Mouse (Mus musculus): ENCODE results near the gene Tada3. TPM values are rescaled to one million over a fixed set of nuclear protein-coding genes. Genes with fewer than 3 reads are reported as not detected.
"Not testable (repeated sequence)": the region's sequence is repeated elsewhere in the genome, so short reads cannot be mapped to it uniquely, and the experiment has no call there.

The Tada3 gene
- polyA plus RNA-seq, 1 experiment from 2014 or later = 19.7 TPM

- no peak for TF ChIP-seq CTCF (IDR thresholded peaks at IDR 0.05; ENCODE audit: low read depth)
- peak overlapping the region; percentile 51 for H3K27ac ChIP-seq (ENCODE audit: low read depth, low read length)
- WGBS = 41% methylated on average over 14 of the region's 14 CpGs
- no peak overlapping the region for H3K9ac ChIP-seq (ENCODE audit: low read depth, low read length)
- no peaks in the 10 kb centered on the region for H3K9me3 ChIP-seq (ENCODE audit: control insufficient read depth)
- peak; percentile 82 for ATAC-seq
- H3K4me2 ChIP-seq (replicated peaks; ENCODE audit: low read depth) = peak overlapping the region; percentile 21; the same call in 1 of the 2 replicates
- H3K36me3 ChIP-seq (ENCODE audit: control insufficient read depth, insufficient read depth) = peaks cover 55% of the 10 kb centered on the region
- H3K27me3 ChIP-seq (replicated peaks; ENCODE audit: control insufficient read depth, insufficient read depth, low read length) = no peaks in the 10 kb centered on the region
- H3K4me1 ChIP-seq (replicated peaks; ENCODE audit: control insufficient read depth, insufficient read depth, low read length) = no peaks in the 10 kb centered on the region
- H3K4me3 ChIP-seq (ENCODE audit: low read depth, low read length) = no peak overlapping the region
Measured at GRCm38 (mm10) chr6:113333137-113333950, 44.3 kb downstream of the Tada3 start.

DNA sequence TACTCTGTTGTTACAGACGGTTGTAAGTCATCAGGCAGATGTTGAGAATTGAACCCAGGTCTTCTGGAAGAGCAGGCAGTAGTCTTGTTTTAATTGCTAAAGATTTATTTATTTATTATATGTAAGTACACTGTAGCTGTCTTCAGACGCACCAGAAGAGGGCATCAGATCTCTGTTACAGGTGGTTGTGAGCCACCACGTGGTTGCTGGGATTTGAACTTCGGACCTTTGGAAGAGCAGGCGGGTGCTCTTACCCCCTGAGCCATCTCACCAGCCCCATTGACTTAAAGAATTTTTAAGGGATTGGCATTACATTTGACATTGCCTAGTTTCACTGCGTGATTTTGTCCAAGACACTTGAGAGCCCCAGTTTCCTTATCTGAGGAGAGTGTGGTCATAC is 44.9 kb downstream of the Tada3 start:
- not testable (repeated sequence) for H3K4me2 ChIP-seq (replicated peaks; ENCODE audit: low read depth); H3K4me3 ChIP-seq (ENCODE audit: low read depth, low read length); H3K9me3 ChIP-seq (ENCODE audit: control insufficient read depth); H3K27me3 ChIP-seq (replicated peaks; ENCODE audit: control insufficient read depth, insufficient read depth, low read length); H3K9ac ChIP-seq (ENCODE audit: low read depth, low read length); H3K4me1 ChIP-seq (replicated peaks; ENCODE audit: control insufficient read depth, insufficient read depth, low read length)
- 38% methylated on average over 6 of the region's 6 CpGs for WGBS
- peak; percentile 65 for ATAC-seq
- Histone ChIP-seq H3K27ac (ENCODE audit: low read depth, low read length) (peak overlapping the region; percentile 51), H3K36me3 (ENCODE audit: control insufficient read depth, insufficient read depth) (peaks cover 49% of the 10 kb centered on the region)
- TF ChIP-seq CTCF (IDR thresholded peaks at IDR 0.05; ENCODE audit: low read depth) = peak; percentile 58

DNA sequence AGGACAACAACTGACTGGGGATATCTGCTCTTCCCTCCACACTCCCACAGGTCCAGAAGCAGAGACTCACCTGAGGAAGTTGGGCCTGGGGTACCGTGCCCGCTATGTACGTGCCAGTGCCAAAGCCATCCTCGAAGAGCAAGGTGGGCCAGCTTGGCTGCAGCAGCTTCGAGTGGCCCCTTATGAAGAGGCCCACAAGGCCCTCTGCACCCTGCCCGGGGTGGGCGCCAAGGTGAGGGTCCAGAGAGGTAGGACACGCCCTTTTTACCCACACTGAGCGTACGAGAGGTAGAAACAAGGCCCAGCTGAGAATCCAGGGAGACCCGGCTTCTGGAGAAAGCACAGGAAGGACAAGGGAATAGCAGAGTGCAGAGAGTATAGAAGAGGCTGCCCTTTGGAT is 46.0 kb downstream of the Tada3 start:
- no peak overlapping the region for H3K9ac ChIP-seq (ENCODE audit: low read depth, low read length)
- H3K36me3 ChIP-seq (ENCODE audit: control insufficient read depth, insufficient read depth) = peaks cover 48% of the 10 kb centered on the region
- WGBS = 92% methylated on average over 11 of the region's 11 CpGs
- TF ChIP-seq CTCF (IDR thresholded peaks at IDR 0.05; ENCODE audit: low read depth) = no peak
- no peak overlapping the region for H3K4me3 ChIP-seq (ENCODE audit: low read depth, low read length)
- no peak for ATAC-seq
- no peaks in the 10 kb centered on the region for H3K9me3 ChIP-seq (ENCODE audit: control insufficient read depth)
- no peaks in the 10 kb centered on the region for H3K4me1 ChIP-seq (replicated peaks; ENCODE audit: control insufficient read depth, insufficient read depth, low read length)
- no peak overlapping the region for H3K4me2 ChIP-seq (replicated peaks; ENCODE audit: low read depth)
- no peak overlapping the region for H3K27ac ChIP-seq (ENCODE audit: low read depth, low read length)
- H3K27me3 ChIP-seq (replicated peaks; ENCODE audit: control insufficient read depth, insufficient read depth, low read length) = no peaks in the 10 kb centered on the region

GRCm38 (mm10) chr6:113330547-113330946 is 47.1 kb downstream of the Tada3 start:
- Histone ChIP-seq H3K27me3 (replicated peaks; ENCODE audit: control insufficient read depth, insufficient read depth, low read length) (no peaks in the 10 kb centered on the region), H3K36me3 (ENCODE audit: control insufficient read depth, insufficient read depth) (peaks cover 39% of the 10 kb centered on the region), H3K4me2 (replicated peaks; ENCODE audit: low read depth) (no peak overlapping the region), H3K27ac (ENCODE audit: low read depth, low read length) (no peak overlapping the region), H3K4me1 (replicated peaks; ENCODE audit: control insufficient read depth, insufficient read depth, low read length) (0 out of 2 replicates have a peak, but pooled peaks cover under 1% of the 10 kb centered on the region), H3K9ac (ENCODE audit: low read depth, low read length) (no peak overlapping the region), H3K4me3 (ENCODE audit: low read depth, low read length) (no peak overlapping the region), H3K9me3 (ENCODE audit: control insufficient read depth) (no peaks in the 10 kb centered on the region)
- 41% methylated on average over 2 of the region's 2 CpGs for WGBS
- TF ChIP-seq CTCF (IDR thresholded peaks at IDR 0.05; ENCODE audit: low read depth) = no peak
- no peak for ATAC-seq

DNA sequence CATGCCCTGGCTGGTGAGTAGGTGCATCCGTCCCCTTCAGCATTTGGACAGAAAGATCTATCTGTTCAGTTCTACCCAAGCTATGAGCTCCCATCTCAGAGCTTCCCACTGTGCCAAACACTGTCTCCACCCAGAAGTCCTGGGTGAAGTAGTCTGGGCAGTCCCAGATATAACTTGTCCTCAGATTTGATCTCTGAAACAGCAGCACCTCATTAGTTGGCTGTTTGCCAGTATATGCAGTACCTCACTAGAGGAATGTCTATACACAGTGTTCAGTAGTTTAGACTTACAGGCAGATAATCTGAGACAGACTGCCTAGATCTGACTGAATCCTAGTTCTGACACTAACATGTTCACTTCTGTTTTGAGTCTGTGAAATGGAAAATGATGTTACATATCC is 48.3 kb downstream of the Tada3 start:
- Histone ChIP-seq H3K9me3 (ENCODE audit: control insufficient read depth) (no peaks in the 10 kb centered on the region), H3K9ac (ENCODE audit: low read depth, low read length) (no peak overlapping the region), H3K27ac (ENCODE audit: low read depth, low read length) (no peak overlapping the region), H3K36me3 (ENCODE audit: control insufficient read depth, insufficient read depth) (peaks cover 33% of the 10 kb centered on the region), H3K27me3 (replicated peaks; ENCODE audit: control insufficient read depth, insufficient read depth, low read length) (no peaks in the 10 kb centered on the region), H3K4me2 (replicated peaks; ENCODE audit: low read depth) (no peak overlapping the region), H3K4me1 (replicated peaks; ENCODE audit: control insufficient read depth, insufficient read depth, low read length) (0 out of 2 replicates have a peak, but pooled peaks cover 4% of the 10 kb centered on the region), H3K4me3 (ENCODE audit: low read depth, low read length) (no peak overlapping the region)
- no peak for ATAC-seq
- TF ChIP-seq CTCF (IDR thresholded peaks at IDR 0.05; ENCODE audit: low read depth) = no peak
- 97% methylated on average over 1 of the region's 1 CpGs for WGBS

DNA sequence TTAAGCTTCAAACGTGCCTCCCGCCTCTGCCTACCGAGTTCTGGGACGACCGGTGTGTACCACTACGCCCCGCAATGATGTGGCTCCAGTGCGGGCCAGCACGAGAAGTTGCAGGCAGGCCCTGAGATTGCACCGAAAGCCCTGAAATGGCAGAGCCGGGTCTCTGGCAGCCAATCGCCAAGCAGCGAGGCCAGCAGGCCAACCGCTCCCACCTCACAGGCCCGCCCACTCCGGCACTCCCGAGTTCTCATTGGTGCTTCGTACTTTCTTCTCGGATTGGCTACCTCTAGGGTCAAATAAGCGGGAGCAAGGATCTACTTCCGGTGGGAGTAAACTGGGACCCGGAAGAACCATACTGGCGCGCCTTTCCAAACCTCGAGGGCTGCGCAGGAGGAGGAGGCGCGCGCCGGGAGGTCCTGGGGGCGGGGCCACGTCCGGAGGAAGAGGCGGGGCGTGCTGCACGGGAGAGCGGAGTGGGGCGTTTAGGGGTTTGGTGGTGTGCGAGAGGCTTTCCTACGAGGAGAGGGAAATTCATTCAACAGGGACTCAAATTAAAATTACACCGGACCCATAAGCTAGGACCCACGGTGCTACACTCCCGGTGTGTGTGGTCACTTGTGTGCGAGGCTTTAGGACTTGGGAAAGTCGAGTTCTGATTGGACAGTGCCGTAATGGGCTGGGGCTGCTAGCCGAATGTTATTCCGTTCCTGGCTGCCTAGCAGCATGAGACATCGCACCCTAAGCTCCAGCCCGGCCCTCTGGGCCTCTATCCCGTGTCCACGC is 51.0 kb downstream of the Tada3 start, which contains the start of gene Ogg1:
Gene Ogg1 (plus strand): TSS at position 440 of the 783 bp plus-strand sequence.
- peaks cover 51% of the 10 kb centered on the region for H3K36me3 ChIP-seq (ENCODE audit: control insufficient read depth, insufficient read depth)
- under 1% methylated on average over 52 of the region's 52 CpGs for WGBS
- no peaks in the 10 kb centered on the region for H3K27me3 ChIP-seq (replicated peaks; ENCODE audit: control insufficient read depth, insufficient read depth, low read length)
- no peaks in the 10 kb centered on the region for H3K9me3 ChIP-seq (ENCODE audit: control insufficient read depth)
- H3K4me3 ChIP-seq (ENCODE audit: low read depth, low read length) = peak within 1 kb of the TSS; percentile 49
- no peak; the same call in 1 of the 2 replicates for TF ChIP-seq CTCF (IDR thresholded peaks at IDR 0.05; ENCODE audit: low read depth)
- H3K4me2 ChIP-seq (replicated peaks; ENCODE audit: low read depth) = peak within 1 kb of the TSS; percentile 85
- H3K9ac ChIP-seq (ENCODE audit: low read depth, low read length) = peak within 1 kb of the TSS; percentile 59
- H3K27ac ChIP-seq (ENCODE audit: low read depth, low read length) = peak within 1 kb of the TSS; percentile 89
- H3K4me1 ChIP-seq (replicated peaks; ENCODE audit: control insufficient read depth, insufficient read depth, low read length) = 0 out of 2 replicates have a peak, but pooled peaks cover 4% of the 10 kb centered on the region
- peak; percentile 98 for ATAC-seq

Small RNAs within 50 kb of the gene (microRNA-seq; reads per million reads assigned to microRNA genes)
- gene Gm24387 = not detected

Other genes with a start within 250 kb of the Tada3 start
- gene Lhfpl4, start 182.5 kb downstream of the Tada3 start, polyA plus RNA-seq (2015; fragmentation: Nextera tagmentation; extraction: Ambion mirVana) = 0.78 and 0.95 TPM in 2 replicates
- 31.5 and 37.2 TPM in 2 replicates for gene Mtmr14, start 140.0 kb downstream of the Tada3 start, polyA plus RNA-seq (2015; fragmentation: Nextera tagmentation; extraction: Ambion mirVana)
- gene Cpne9, start 95.6 kb downstream of the Tada3 start, polyA plus RNA-seq (2015; fragmentation: Nextera tagmentation; extraction: Ambion mirVana) = not detected in 2 replicates
- gene Brpf1, start 70.7 kb downstream of the Tada3 start, polyA plus RNA-seq (2015; fragmentation: Nextera tagmentation; extraction: Ambion mirVana) = 7.3 and 8.3 TPM in 2 replicates
- gene Ogg1, start 50.9 kb downstream of the Tada3 start, polyA plus RNA-seq (2015; fragmentation: Nextera tagmentation; extraction: Ambion mirVana) = 8.0 and 9.7 TPM in 2 replicates
- gene Camk1, start 33.9 kb downstream of the Tada3 start, polyA plus RNA-seq (2015; fragmentation: Nextera tagmentation; extraction: Ambion mirVana) = 35.9 and 37.0 TPM in 2 replicates
- 409 and 418 TPM in 2 replicates for gene Arpc4, start 232 bp upstream of the Tada3 start, polyA plus RNA-seq (2015; fragmentation: Nextera tagmentation; extraction: Ambion mirVana)
- gene Ttll3, start 11.4 kb upstream of the Tada3 start, polyA plus RNA-seq (2015; fragmentation: Nextera tagmentation; extraction: Ambion mirVana) = 1.4 and 1.6 TPM in 2 replicates
- gene Rpusd3, start 41.5 kb upstream of the Tada3 start, polyA plus RNA-seq (2015; fragmentation: Nextera tagmentation; extraction: Ambion mirVana) = 21.5 and 23.9 TPM in 2 replicates
- 231 and 259 TPM in 2 replicates for gene Cidec, start 57.9 kb upstream of the Tada3 start, polyA plus RNA-seq (2015; fragmentation: Nextera tagmentation; extraction: Ambion mirVana)
- gene Jagn1, start 64.7 kb upstream of the Tada3 start, polyA plus RNA-seq (2015; fragmentation: Nextera tagmentation; extraction: Ambion mirVana) = 44.9 and 48.8 TPM in 2 replicates
- 2.2 and 2.3 TPM in 2 replicates for gene Il17re, start 80.6 kb upstream of the Tada3 start, polyA plus RNA-seq (2015; fragmentation: Nextera tagmentation; extraction: Ambion mirVana)
- gene Il17rc, start 93.5 kb upstream of the Tada3 start, polyA plus RNA-seq (2015; fragmentation: Nextera tagmentation; extraction: Ambion mirVana) = 16.5 and 17.4 TPM in 2 replicates
- gene Creld1, start 105.4 kb upstream of the Tada3 start, polyA plus RNA-seq (2015; fragmentation: Nextera tagmentation; extraction: Ambion mirVana) = 8.5 and 9.7 TPM in 2 replicates
- gene Prrt3, start 124.0 kb upstream of the Tada3 start, polyA plus RNA-seq (2015; fragmentation: Nextera tagmentation; extraction: Ambion mirVana) = 0.47 and 0.52 TPM in 2 replicates
- gene Emc3, start 153.8 kb upstream of the Tada3 start, polyA plus RNA-seq (2015; fragmentation: Nextera tagmentation; extraction: Ambion mirVana) = 77.2 and 77.9 TPM in 2 replicates
- 1.4 and 1.7 TPM in 2 replicates for gene Fancd2, start 153.8 kb upstream of the Tada3 start, polyA plus RNA-seq (2015; fragmentation: Nextera tagmentation; extraction: Ambion mirVana)
- gene Fancd2os, start 222.8 kb upstream of the Tada3 start, polyA plus RNA-seq (2015; fragmentation: Nextera tagmentation; extraction: Ambion mirVana) = 0.33 TPM in 1 of 2 replicates, not detected in the other
- 185 and 187 TPM in 2 replicates for gene Brk1, start 226.9 kb upstream of the Tada3 start, polyA plus RNA-seq (2015; fragmentation: Nextera tagmentation; extraction: Ambion mirVana)
- gene Vhl, start 246.1 kb upstream of the Tada3 start, polyA plus RNA-seq (2015; fragmentation: Nextera tagmentation; extraction: Ambion mirVana) = 18.4 and 20.6 TPM in 2 replicates

Measured in intestine, postnatal 0 days (tissue).